8 mouse cellular contexts compared by ENCODE assay signal in genomic region chrX:14628267-14628901, GRCm38 (mm10).
A peak's percentile ranks its signal among the peaks of the same experiment; 100 is the strongest.
DNase-seq lines count a peak whose midpoint lies in the region; ATAC-seq lines count a peak whose summit lies in the region.
"Had no signal": no experiment of that assay in that cellular context is flagged by ENCODE, and none has a peak within 500 bp of the region (broad histone marks: within the 10 kb centered on the region; RNA-seq: fewer than 3 reads in every experiment).

No protein-coding gene starts in this region.

- DNase-seq in right cerebral cortex, adult 2 months (ENCODE audit: low spot score in 2 of 2): peak; percentile 1
- DNase-seq in right cerebral cortex, postnatal 25 days: no peak
- peak; percentile 41 for DNase-seq in embryo, embryonic 9.5 days (ENCODE audit: extremely low spot score)
- DNase-seq in kidney, postnatal 25 days: peak; percentile 41 to 67
- DNase-seq in spleen, postnatal 4 days (ENCODE audit: low spot score in 2 of 2): no peak

- no peaks in the 10 kb centered on the region for H3K9me3 ChIP-seq in heart, embryonic 15.5 days (replicated peaks)
- no peaks in the 10 kb centered on the region for H3K9me3 ChIP-seq in midbrain, embryonic 16.5 days (replicated peaks; ENCODE audit: control insufficient read depth, low read length, poor library complexity, severe bottlenecking)
- H3K9me3 ChIP-seq: neural tube, embryonic 12.5 days had no signal

- H3K36me3 ChIP-seq in heart, embryonic 15.5 days: no peaks in the 10 kb centered on the region
- H3K36me3 ChIP-seq in midbrain, embryonic 16.5 days (ENCODE audit: control insufficient read depth, insufficient read depth, low read length): no peaks in the 10 kb centered on the region
- H3K36me3 ChIP-seq: neural tube, embryonic 12.5 days had no signal

- no peak overlapping the region for H3K9ac ChIP-seq in heart, embryonic 15.5 days
- H3K9ac ChIP-seq in midbrain, embryonic 16.5 days (ENCODE audit: low read depth, low read length): no peak overlapping the region
- H3K9ac ChIP-seq: neural tube, embryonic 12.5 days had no signal

- ATAC-seq in heart, embryonic 15.5 days (replicated peaks; ENCODE audit: insufficient number of reproducible peaks, insufficient read depth, low FRiP score, low read depth): peak; percentile 66
- ATAC-seq in midbrain, embryonic 16.5 days: peak; percentile 73

- WGBS in heart, embryonic 15.5 days: 25% methylated on average over 10 of the region's 10 CpGs
- WGBS in midbrain, embryonic 16.5 days: 27% methylated on average over 10 of the region's 10 CpGs

- no peak overlapping the region for H3K4me3 ChIP-seq in heart, embryonic 15.5 days
- no peak overlapping the region for H3K4me3 ChIP-seq in midbrain, embryonic 16.5 days (ENCODE audit: low read depth, low read length)
- H3K4me3 ChIP-seq: neural tube, embryonic 12.5 days had no signal

- H3K4me2 ChIP-seq in heart, embryonic 15.5 days: peak overlapping the region; percentile 29; the same call in 1 of the 2 replicates
- H3K4me2 ChIP-seq in midbrain, embryonic 16.5 days (ENCODE audit: low read length): no peak overlapping the region
- H3K4me2 ChIP-seq: neural tube, embryonic 12.5 days had no signal

- H3K4me1 ChIP-seq in heart, embryonic 15.5 days (replicated peaks): no peaks in the 10 kb centered on the region
- H3K4me1 ChIP-seq in midbrain, embryonic 16.5 days (ENCODE audit: control insufficient read depth, insufficient read depth, low read length): no peaks in the 10 kb centered on the region
- H3K4me1 ChIP-seq: neural tube, embryonic 12.5 days had no signal

- peak overlapping the region; percentile 58 for H3K27ac ChIP-seq in heart, embryonic 15.5 days
- H3K27ac ChIP-seq in midbrain, embryonic 16.5 days (ENCODE audit: low read length): no peak overlapping the region
- H3K27ac ChIP-seq: neural tube, embryonic 12.5 days had no signal

- H3K27me3 ChIP-seq in heart, embryonic 15.5 days: no peaks in the 10 kb centered on the region
- H3K27me3 ChIP-seq in midbrain, embryonic 16.5 days (ENCODE audit: control insufficient read depth, insufficient read depth, low read depth, low read length): no peaks in the 10 kb centered on the region
- H3K27me3 ChIP-seq: neural tube, embryonic 12.5 days had no signal

Comparison
In these comparisons a context has a peak if more than half of its experiments do, and no peak if none do; other contexts are left out.
1. DNase-seq: peak in right cerebral cortex, adult 2 months (2 of 2), embryo, embryonic 9.5 days (single experiment) and kidney, postnatal 25 days (2 of 2); none in right cerebral cortex, postnatal 25 days (single experiment) and spleen, postnatal 4 days (0 of 2).